Mouse (Mus musculus): ENCODE measurements around the gene Zwilch.

- TF ChIP-seq CTCF (IDR thresholded peaks at IDR 0.05; ENCODE audit: borderline replicate concordance, control insufficient read depth, extremely low read depth, insufficient read depth, low read length, poor library complexity) (no peak), POLR2A (IDR thresholded peaks at IDR 0.05; ENCODE audit: control insufficient read depth, extremely low read depth, insufficient read depth, low read length, poor library complexity) (no peak)
Measured at GRCm38 (mm10) chr9:64172145-64172815, 624 bp downstream of the Zwilch start.
